Mouse (Mus musculus) mature B cell (primary cell): ENCODE measurements around the gene Bcas3.

Experiments
- in situ Hi-C: fragments of 300-500 bp; cut with MboI; formaldehyde crosslinking; loops from 2 replicates; pipeline ENCODE4 v1.14.3; 2019

Bcas3 gene

GRCm38 (mm10) chr11:85829520-85830440 is 476.8 kb downstream of the Bcas3 start:
- in situ Hi-C loops, result no loop called here

GRCm38 (mm10) chr11:85830901-85831341 is 478.0 kb downstream of the Bcas3 start:
- in situ Hi-C loops, result no loop called here

- in situ Hi-C loops, result no loop called here
Observed at GRCm38 (mm10) chr11:85831656-85832230, 478.8 kb downstream of the Bcas3 start.

- in situ Hi-C loops, result no loop called here
Observed at GRCm38 (mm10) chr11:85832231-85832924, 479.4 kb downstream of the Bcas3 start, which contains the start of gene Tbx2. Gene Tbx2, plus strand, starts transcription at chr11:85832551.

- in situ Hi-C loops, result no loop called here
Observed at GRCm38 (mm10) chr11:85833081-85833521, 480.1 kb downstream of the Bcas3 start.

GRCm38 (mm10) chr11:85833761-85834385 is 480.9 kb downstream of the Bcas3 start:
- in situ Hi-C loops, result no loop called here

- in situ Hi-C loops, result no loop called here
Observed at GRCm38 (mm10) chr11:85834386-85834931, 481.5 kb downstream of the Bcas3 start.

GRCm38 (mm10) chr11:85835001-85835752 is 482.2 kb downstream of the Bcas3 start:
- in situ Hi-C loops, result no loop called here

GRCm38 (mm10) chr11:85835753-85836522 is 483.0 kb downstream of the Bcas3 start:
- in situ Hi-C loops, result no loop called here

GRCm38 (mm10) chr11:85836523-85837290 is 483.7 kb downstream of the Bcas3 start:
- in situ Hi-C loops, result no loop called here

GRCm38 (mm10) chr11:85837291-85837647 is 484.3 kb downstream of the Bcas3 start:
- in situ Hi-C loops, result no loop called here

GRCm38 (mm10) chr11:85837648-85838423 is 484.9 kb downstream of the Bcas3 start:
- in situ Hi-C loops, result no loop called here

GRCm38 (mm10) chr11:85838424-85839257 is 485.7 kb downstream of the Bcas3 start:
- in situ Hi-C loops, result no loop called here

- in situ Hi-C loops, result loop anchor here (10.0 kb wide), 1 partner anchor 335 kb away; no protein-coding TSS in a partner anchor
Observed at GRCm38 (mm10) chr11:85839258-85840030, 486.5 kb downstream of the Bcas3 start.

GRCm38 (mm10) chr11:85840031-85840802 is 487.2 kb downstream of the Bcas3 start:
- in situ Hi-C loops, result loop anchor here (10.0 kb wide), 1 partner anchor 335 kb away; no protein-coding TSS in a partner anchor

- in situ Hi-C loops, result loop anchor here (10.0 kb wide), 1 partner anchor 334 kb away; no protein-coding TSS in a partner anchor
Observed at GRCm38 (mm10) chr11:85840803-85841145, 487.8 kb downstream of the Bcas3 start.
